Mouse (Mus musculus): ENCODE measurements around the gene Tmx2. TPM values are rescaled to one million over a fixed set of nuclear protein-coding genes. Genes with fewer than 3 reads are reported as not detected.
"Not testable (repeated sequence)": the region's sequence is repeated elsewhere in the genome, so short reads cannot be mapped to it uniquely, and the experiment has no call there.

The Tmx2 gene
- total RNA-seq, 2 experiments from 2014 or later, result 217 to 249 TPM

DNA sequence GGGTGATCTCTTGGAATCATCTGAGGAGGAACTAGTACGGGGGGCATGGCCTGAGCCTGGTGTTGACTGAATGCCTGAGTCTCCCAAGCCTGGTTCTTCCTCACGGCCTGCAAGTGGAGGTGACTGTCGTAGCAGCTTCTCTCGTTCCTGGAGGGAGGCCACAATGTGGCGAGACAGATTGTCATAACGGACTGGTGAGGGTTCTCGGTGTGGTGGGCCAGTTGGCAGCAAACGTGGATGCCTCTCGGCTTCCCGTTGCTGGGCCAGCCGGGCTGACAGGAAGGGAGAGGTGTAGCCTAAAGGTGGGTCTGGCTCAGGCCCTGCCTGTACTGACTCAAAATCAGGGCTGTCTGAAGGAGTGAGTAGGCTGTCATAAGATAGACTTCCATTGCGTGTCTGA lies 11.1 kb upstream of the Tmx2 start:
- DNase-seq (ENCODE audit: extremely low spot score in 1 of 2, low spot score in 1 of 2), result no peak

DNA sequence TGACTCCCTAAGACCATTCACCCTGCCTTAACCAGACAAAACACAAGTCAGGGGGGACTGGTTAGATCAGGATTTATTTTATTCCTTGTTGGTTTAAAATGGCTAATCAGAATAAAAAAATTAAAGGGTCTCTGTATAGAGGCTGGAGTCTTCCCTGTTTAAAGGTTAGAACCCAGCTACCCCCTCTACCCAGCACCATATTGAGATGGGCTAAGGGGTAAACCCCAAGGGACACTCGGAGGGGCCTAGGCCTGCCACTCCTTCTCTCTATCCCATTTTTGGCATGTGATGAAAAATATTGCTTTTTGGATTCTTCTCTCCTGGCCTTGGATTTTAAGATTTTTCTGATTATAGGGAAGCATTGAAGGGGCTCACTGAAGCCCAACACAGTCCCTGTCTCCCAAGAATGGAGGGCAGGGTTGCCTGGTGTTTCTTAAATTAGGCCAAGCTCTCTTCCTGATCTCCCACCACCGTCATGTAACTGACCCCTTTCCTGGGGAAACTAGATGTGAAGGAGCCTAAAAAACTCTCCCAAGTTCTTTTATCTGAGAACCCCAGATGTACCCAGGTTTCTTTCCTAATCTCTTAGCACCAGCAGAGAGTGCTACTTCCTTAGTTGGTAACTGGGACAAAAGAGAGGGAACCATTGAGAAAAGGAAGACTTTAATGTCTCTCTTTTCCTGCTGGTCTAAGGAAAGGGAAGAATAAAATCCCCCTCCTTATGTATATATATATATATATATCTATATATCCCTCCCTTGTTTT lies 9.3 kb upstream of the Tmx2 start:
- no peak for DNase-seq (ENCODE audit: extremely low spot score in 1 of 2, low spot score in 1 of 2)

DNA sequence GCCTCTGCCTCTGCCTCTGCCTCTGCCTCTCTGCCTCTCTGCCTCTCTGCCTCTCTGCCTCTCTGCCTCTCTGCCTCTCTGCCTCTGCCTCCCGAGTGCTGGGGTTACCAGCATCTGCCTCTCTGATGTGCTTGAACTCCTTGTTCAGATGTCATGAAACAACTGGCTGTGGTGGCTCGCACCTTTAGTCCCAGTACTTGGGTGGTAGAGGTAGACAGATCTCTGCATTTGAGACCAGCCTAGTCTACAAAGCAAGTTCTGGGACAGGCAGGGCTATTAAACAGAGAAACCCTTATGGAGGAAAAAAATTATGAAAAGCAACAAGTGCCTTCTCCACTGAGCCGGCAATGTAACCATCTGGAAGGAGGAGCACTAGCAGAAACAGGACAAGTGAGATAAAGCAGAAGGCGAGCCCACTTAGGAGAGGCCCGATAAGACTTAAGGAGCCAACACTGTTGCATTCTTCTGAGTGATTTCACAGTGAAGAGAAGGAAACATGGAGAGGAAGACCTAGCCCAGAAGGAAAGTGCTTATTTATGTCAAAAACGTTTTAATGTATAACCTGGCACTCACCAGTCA lies 3.8 kb upstream of the Tmx2 start:
- no peak for DNase-seq (ENCODE audit: extremely low spot score in 1 of 2, low spot score in 1 of 2)

DNA sequence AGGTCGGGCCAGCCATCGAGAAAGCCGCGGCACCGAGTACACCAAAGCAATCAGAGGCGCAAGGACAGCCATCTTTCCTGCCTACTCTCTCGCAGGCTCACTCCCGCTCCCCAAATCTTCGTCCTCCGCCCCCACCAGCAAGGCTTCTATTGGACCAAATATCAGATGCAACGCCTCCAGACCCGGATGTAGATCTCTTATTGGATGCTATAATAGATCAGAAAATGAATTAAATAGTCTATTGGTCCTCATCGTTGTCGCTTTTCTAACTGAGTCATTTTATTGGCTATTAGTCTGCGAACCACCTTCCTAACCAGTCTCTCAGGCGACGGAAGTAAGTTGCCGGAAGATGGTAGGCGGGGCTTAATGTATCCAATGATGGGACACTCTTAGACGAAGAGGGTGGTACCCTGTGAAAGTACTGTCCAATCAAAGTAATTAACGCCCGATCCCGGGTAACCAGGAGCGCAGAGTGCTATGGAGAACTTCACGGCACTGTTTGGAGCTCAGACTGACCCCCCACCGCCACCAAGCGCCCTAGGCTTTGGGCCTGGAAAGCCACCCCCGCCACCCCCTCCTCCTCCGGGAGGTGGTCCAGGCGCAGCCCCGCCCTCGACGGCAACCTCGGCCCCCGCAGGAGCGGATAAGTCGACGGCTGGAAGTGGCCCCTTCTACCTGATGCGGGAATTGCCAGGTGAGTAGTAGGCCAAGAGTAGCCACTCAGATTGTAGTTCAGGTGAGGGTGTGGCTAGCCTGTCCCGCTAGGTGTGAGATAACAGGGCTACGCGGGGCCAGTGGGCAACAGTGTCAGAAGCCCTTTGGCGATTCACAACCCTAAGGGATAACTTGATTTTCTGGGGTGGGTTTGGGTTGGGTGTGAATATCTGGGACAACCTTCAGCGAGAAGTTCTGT lies 716 bp downstream of the Tmx2 start, which contains the start of the genes Gm28635 and Med19:
Gm28635 (minus strand) TSS at position 74 of the 913 bp plus-strand sequence.
Med19 (plus strand) TSS at position 435 of the 913 bp plus-strand sequence.
- peak; percentile 70 to 71 for DNase-seq (ENCODE audit: extremely low spot score in 1 of 2, low spot score in 1 of 2)

DNA sequence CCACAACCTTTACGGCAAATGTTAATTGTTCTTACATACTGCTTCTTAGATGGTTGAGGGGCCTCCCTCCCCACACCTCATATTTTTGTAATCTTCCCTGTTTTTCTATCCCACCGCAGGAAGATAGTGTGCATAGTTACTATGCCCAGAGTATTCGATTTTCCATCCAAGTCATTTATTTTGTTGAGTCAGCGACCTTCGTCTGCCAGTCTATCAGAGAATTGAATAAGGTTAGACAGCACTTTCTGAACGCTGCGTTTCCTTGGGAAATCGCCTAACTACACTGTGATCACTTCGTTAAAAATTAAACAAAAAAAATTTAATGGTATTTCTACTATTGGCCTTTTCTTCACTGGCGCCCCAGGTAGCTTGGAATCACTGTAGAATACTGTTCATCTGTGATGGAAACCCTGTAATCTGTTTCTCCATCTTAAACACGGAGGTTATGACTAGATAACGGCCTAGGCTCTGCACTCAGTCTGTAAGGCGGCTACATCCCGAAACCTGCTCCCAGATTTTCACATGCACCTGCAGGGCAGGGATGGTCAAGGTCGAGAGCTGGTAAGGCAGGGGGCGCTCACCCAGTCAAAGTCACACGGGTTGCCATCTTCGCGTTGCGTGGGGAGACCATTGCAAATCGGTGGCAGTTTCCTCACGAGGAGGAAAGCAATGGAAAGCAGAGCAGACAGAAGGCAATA lies 1.5 kb downstream of the Tmx2 start:
- DNase-seq (ENCODE audit: extremely low spot score in 1 of 2, low spot score in 1 of 2), result no peak

DNA sequence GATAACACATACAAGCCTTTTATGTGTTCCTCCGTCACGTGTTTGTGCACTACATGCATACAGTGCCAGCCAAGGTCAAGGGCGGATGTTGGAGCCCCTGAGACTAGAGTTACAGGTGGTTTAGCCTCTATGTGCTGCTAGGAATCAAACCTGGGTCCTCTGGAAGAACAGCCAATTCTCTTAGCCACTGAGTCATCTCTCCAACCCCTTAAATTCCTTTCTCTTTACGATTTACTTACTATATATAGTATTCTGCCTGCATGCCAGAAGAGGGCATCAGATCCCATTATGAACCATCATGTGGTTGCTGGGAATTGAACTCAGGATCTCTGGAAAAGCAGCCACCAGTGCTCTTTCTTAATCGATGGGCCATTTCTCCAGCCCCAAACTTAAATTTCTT lies 7.4 kb downstream of the Tmx2 start:
- DNase-seq (ENCODE audit: extremely low spot score in 1 of 2, low spot score in 1 of 2), result not testable (repeated sequence)

DNA sequence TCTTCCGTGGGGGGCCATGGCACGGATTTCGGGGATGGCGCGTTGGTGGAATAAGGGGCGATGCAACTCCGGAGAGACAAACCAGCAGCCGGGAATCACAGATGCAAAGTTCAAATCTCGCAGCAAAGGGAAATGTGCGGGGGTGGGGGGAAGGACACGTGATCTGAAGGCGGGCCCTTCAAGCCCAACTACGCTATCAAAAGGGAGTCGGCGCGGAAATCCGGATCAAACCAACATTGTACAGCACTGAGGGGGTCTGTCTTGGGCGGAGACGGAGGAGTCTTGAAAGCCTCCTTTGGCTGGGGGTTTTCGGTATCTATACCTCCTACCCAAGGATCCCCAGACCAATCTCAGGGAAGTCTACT lies 8.4 kb downstream of the Tmx2 start, which contains the start of gene Selenoh:
Selenoh (minus strand) TSS at position 202 of the 365 bp plus-strand sequence.
- DNase-seq (ENCODE audit: extremely low spot score in 1 of 2, low spot score in 1 of 2), result peak; percentile 69 to 77

DNA sequence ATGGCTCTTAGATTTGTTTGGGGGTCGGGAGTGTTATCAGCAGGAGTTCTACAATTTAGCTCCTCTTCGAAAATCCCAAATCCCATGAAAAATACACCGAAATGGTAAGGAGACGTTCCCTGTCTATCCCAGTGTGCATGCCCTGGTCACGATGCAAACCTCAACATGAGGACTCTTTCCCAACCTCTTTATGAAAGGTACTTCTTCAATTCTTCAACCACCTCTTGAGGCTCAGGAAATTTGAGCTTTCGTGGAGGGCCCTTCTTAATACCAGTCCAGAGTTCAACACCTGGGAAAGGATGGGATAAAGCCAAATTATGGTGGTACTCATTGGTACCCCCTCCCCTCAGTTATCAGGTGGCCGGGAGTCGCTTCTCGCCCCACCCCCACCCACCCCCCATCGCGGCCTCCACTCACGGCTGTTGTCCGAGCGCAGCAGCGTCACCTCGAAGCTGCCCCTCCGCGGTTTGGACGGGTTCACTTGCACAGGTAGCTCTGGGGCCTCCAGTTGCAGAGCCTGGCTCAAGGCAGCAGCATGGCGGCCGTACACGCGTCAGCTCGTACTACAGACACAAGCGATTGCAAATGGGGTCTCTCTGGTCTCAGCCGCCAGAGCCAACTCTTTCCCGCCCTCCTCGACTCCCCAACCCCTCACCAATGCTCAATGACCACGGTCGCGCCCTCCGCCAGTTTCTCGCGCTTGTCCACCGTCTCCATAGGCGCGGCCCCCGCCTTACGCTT lies 8.9 kb downstream of the Tmx2 start:
- no peak for DNase-seq (ENCODE audit: extremely low spot score in 1 of 2, low spot score in 1 of 2)

DNA sequence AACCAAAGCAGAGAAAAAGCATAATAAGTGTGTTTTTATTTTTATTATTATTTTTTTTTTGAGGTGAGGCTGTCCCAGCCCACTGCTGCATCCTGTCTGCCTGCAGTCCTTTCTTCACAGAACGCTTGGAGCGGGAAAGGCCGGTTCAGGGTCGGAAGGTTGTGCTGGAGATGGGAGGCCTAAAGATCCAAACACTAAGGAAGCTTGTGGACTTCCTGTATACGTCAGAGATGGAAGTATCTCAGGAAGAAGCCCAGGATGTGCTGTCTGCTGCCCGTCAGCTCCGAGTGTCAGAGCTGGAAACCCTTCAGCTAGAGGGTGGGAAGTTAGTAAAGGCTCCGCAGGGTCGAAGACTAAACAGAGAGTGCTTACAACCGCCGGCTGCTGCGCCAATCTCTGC lies 12.9 kb downstream of the Tmx2 start:
- no peak for DNase-seq (ENCODE audit: extremely low spot score in 1 of 2, low spot score in 1 of 2)

DNA sequence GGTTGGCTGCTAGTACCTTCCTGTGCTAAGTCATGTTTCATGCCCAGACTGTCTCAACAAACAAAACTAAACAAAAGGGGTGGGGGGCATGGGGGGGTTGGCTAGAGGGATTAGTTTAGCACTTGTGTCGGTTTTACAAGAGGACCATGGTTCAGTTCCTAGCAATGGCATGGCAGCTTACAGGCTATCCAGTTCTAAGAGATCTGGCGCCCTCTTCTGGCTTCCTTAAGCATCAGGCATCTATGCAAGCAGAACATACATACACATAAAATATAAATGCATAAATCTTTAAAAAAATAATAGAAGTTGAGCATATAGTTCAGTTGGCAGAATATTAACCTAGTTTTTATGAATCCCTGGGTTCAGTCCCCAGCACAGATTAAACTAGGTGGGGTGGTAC lies 16.1 kb downstream of the Tmx2 start:
- peak in 1 of 2 experiments; percentile 38 for DNase-seq (ENCODE audit: extremely low spot score in 1 of 2, low spot score in 1 of 2)

DNA sequence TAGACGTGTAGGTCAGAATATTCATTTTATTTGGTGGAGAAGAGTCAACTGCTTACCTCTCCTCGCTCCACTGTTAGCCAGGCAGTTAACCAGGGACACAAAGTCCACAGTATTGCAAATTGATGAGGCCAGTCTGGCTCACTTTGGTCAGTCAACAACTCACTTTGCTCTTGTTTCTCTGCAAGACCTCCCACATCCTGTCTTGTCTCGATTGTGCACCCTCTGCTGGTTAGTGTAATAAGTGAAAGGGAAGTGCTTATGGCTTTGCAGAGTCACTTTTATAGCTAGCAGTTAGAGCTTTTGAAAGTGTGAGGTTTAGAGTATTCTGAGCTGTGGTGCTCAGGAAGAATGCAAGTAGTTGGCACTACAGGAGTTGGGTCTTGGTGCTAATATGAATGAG lies 18.7 kb downstream of the Tmx2 start:
- DNase-seq (ENCODE audit: extremely low spot score in 1 of 2, low spot score in 1 of 2), result peak in 1 of 2 experiments; percentile 29

DNA sequence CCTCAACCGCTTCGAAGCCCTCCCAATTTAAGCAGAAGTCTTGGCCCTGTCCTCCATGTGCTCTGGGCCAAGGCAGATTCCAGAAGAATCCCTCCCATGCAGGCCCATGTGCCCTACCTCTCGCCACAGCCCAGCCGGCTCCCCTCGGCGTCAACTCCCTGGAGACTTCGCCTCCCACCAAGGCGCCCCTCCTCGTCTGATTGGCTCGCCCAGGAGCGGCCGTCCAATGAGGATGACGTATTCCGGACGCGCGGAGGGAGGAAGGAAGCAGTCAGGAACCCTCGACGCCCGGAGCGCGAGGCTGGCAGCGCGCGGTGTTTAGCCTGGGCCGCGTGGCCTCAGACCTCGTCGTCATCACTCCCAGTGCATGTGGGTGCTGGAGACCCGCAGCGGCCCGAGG lies 20.1 kb downstream of the Tmx2 start, which contains the start of gene Btbd18:
Btbd18 (plus strand) TSS at position 274 of the 400 bp plus-strand sequence.
- DNase-seq (ENCODE audit: extremely low spot score in 1 of 2, low spot score in 1 of 2), result no peak

DNA sequence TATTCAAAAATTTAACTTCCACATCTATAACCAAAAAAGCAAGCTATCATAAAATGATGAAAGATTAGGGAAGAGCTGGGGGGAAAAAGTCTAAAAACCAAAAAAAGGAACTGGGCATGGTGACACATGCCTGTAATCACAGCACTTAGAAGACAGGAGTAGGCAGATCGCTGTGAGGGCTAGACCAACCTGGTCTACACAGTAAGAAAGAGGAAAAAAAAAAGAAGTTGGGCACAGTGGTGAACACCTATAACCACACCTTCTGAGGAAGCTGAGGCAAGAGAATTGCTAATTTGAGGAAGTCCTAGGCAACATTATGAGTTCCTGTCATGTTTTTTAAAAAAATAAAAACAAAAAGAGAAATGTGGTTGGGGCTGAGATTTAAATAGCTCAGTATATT lies 23.1 kb downstream of the Tmx2 start:
- DNase-seq (ENCODE audit: extremely low spot score in 1 of 2, low spot score in 1 of 2), result no peak

DNA sequence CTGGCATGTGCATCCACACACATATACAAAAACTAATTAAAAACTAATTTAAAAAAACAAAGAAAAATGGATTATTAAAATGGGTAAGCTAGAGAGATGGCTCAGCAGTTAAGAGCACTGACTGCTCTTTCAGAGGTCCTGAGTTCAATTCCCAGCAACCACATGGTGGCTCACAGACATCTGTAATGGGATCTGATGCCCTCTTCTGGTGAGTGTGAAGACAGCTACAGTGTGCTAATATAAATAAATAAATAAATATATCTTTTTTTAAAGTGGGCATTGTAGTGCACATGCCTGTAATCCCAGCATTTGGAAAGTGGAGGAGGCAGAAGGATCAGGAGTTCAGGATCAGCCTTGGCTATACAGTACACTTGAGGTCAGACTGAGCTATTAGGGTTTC lies 25.6 kb downstream of the Tmx2 start:
- DNase-seq (ENCODE audit: extremely low spot score in 1 of 2, low spot score in 1 of 2), result no peak

DNA sequence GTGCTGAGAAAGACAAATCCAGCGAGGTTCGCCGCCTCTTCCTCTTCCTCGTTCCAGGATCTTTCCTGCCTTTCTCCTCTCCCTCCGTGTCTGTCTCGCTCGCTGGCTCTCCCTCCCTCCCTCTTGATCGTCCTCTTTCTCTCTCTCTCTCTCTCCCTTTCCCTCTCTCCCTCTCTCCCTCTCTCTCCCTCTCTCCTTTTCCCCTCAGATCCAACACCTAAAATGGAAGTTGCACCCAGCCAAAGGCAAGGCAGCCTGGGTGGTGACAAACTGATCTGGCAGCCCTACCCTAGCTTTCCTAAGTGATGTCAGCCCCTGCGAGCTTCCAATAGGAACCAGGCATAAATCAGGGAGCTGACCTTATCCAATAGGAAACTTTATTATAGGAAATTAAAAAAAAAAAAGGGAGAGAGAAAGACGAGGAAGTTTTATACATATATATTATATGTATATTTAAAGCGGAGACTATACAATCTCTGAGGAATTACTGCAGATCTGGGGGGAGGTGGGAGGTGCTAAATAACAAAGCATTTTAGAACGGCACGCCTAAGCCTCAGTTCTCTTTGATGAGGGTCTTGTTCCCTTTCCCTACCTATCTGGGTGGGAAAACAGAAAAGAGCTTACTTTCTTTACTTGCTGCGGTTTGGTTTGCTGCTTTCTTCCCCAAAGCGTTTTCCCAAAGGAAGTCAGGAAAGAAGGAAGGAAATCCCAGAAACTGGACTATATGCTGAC lies 28.3 kb downstream of the Tmx2 start, which contains the start of gene Ctnnd1:
Ctnnd1 (minus strand) TSS at position 302 of the 732 bp plus-strand sequence.
- DNase-seq (ENCODE audit: extremely low spot score in 1 of 2, low spot score in 1 of 2), result peak; percentile 60 to 72

DNA sequence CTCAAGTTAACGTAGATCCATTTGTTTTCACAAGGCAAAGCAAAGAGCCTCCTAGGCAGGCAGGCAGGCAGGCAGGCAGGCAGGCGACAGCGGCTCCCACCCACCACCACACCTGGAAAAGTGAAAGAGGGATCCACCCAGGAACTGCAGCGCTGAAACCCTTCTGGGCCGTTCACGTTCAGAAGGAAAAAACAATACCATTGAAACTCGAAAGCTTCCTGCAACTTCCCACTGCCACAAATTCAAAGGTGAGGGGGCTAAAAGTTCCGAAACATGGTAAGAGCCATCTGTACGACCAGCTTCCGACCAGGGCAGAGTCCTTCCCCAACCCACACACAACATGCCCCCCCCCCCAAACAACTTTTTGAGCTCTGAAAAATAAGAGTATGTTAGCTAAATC lies 29.3 kb downstream of the Tmx2 start:
- no peak for DNase-seq (ENCODE audit: extremely low spot score in 1 of 2, low spot score in 1 of 2)

DNA sequence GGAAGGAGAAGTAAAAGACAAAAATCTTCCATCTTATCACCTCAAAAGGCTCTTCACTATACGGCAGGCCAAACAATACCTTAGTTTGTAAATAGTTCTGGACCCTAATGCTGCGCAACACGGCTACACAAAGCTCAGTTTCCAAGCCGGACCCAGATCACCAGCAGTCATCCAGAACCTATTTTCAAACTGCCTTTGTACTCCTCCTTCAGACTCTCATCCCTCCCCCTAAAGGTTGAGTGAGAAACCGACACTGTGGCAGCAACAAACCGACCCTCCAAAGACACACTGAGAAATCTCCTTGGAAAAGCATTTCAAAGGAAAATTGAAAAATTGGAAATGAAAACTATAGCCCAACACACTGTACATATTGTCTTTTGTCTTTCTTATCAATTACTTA lies 30.6 kb downstream of the Tmx2 start:
- no peak for DNase-seq (ENCODE audit: extremely low spot score in 1 of 2, low spot score in 1 of 2)

DNA sequence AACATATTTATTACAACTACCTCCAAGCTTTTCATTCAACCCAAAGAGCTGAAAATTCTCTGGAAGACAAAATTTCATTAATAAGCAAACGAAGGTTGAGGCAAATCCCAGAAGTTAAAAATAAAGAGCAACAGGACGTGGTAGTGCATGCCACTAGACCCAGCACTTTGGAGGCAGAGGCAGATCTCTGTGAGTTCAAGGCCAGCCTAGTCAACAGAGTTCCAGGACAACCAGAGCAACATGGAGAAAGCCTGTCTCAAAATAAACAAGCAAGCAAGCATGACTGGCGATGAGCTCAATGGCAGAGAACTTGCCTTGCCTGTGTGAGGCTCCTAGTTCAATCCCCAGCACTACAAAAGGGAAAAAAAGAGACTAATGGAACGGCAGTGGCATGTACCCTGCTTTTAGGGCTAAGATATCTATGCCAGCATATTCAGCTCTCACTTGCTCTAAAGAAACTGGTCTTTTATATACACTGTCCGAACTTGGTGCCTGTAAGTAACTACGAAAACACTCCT lies 31.8 kb downstream of the Tmx2 start:
- no peak for DNase-seq (ENCODE audit: extremely low spot score in 1 of 2, low spot score in 1 of 2)

DNA sequence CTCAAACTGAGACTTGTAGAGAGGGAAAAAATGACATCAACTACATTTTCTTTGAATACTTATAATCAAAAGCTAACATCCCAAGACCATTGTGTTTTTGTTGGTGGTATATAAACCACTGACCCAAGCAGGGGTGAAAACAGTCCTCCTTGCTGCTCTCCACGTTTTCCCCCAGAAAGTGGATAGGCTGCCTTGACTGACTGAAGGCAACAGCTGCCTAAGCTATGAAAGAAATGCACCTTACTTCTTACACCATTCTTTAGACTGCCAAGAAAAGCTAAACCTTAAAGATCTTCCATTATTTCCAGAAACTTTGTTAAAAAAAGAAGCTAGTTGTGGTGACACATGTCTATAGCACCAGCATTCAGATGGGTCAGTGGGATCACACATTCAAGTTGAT lies 32.8 kb downstream of the Tmx2 start:
- DNase-seq (ENCODE audit: extremely low spot score in 1 of 2, low spot score in 1 of 2), result no peak

Data from layer of hippocampus, postnatal 25 days (tissue).